Mouse (Mus musculus): Measurements from ENCODE around the gene Fsd1. TPM values are rescaled to one million over a fixed set of nuclear protein-coding genes. Genes with fewer than 3 reads are reported as not detected.

Fsd1 gene
- polyA plus RNA-seq, 1 experiment from 2014 or later: 18.3 TPM

GRCm38 (mm10) chr17:56035216-56035615, 48.9 kb downstream of the Fsd1 start:
- ATAC-seq (ENCODE audit: insufficient number of reproducible peaks, low FRiP score, low TSS enrichment, low read depth): no peak

DNA sequence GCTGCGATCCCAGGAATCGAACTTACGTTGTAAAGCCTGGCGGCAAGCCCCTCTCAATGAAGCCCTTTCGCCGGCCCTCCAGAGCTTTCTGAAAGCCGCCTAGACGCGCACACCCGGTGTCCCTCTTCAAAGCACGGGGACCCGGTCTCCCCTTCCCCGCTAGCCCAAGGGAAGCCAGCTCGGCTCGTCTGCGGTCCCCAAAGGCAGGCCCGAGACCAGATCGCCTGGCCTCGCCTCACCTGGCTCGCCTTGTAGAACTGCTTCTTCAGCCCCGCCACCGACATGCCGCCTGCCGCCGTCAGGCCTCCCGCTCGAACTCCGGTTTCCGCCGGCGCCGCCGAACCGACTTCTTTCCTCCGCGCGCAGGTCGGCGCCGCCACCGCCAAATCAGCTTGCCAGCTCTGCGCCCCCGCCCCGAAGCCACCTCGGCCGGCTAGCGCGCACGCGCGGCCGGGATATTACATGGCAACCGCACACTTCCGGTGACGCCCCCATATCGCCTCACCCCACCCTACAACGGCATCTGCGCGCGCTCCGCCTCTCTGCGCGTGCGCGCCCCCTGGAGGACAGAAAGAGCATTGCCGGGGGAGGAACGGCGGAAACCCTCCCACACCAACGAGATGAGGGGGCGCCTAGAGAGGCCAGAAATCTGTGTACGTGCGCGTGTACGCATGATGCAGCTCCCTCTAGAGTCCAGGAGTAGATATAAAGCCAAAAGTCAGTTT, 50.0 kb downstream of the Fsd1 start, which contains the start of gene Sh3gl1:
Sh3gl1 (minus strand) TSS at position 460 of the 725 bp plus-strand sequence.
- no peaks in the 10 kb centered on the region for H3K9me3 ChIP-seq
- H3K4me2 ChIP-seq: peak within 1 kb of the TSS; percentile 49
- H3K4me1 ChIP-seq: peaks cover 53% of the 10 kb centered on the region
- WGBS: under 1% methylated on average over 74 of the region's 74 CpGs
- no peaks in the 10 kb centered on the region for H3K27me3 ChIP-seq
- peak within 1 kb of the TSS; percentile 88 for H3K4me3 ChIP-seq
- H3K36me3 ChIP-seq: peaks cover 28% of the 10 kb centered on the region
- ATAC-seq (ENCODE audit: insufficient number of reproducible peaks, low FRiP score, low TSS enrichment, low read depth): peak; percentile 89
- peak within 1 kb of the TSS; percentile 94 for H3K27ac ChIP-seq
- H3K9ac ChIP-seq: peak within 1 kb of the TSS; percentile 97

More at GRCm38 (mm10) chr17:56035216-56035615, 48.9 kb downstream of the Fsd1 start:
- 67% methylated on average over 4 of the region's 4 CpGs for WGBS
- Histone ChIP-seq H3K27me3 (no peaks in the 10 kb centered on the region), H3K27ac (0 out of 2 replicates have a peak overlapping the region, but pooled peaks have one; percentile 13), H3K36me3 (peaks cover 38% of the 10 kb centered on the region), H3K9ac (peak overlapping the region; percentile 97), H3K9me3 (no peaks in the 10 kb centered on the region), H3K4me2 (peak overlapping the region; percentile 49), H3K4me3 (peak overlapping the region; percentile 88), H3K4me1 (peaks cover 54% of the 10 kb centered on the region)

DNA sequence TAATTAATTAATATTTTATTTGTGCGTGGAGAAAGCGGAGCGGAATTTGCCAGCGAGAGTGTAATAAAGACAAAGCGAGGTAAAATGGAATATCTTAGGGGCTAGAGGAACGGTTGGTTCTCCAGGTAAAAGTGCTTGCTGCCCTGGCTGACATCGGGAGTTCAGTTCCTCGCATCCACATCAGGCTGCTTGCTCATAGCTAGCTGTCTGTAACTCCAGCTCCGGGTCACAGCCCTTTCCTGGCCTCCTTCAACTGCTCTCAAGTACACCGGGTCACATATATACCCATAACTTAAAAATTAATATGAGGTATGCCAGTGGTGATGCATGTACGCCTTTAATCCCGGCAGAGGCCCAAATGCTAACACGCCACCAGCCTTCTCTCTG, 50.6 kb downstream of the Fsd1 start:
- H3K27ac ChIP-seq: 0 out of 2 replicates have a peak overlapping the region, but pooled peaks have one; percentile 8
- WGBS: 36% methylated on average over 13 of the region's 13 CpGs

GRCm38 (mm10) chr17:56038583-56039261, 52.4 kb downstream of the Fsd1 start:
- 78% methylated on average over 8 of the region's 8 CpGs for WGBS
- Histone ChIP-seq H3K27ac (no peak overlapping the region), H3K4me3 (no peak overlapping the region), H3K9ac (peak overlapping the region; percentile 20; the same call in 1 of the 2 replicates), H3K4me1 (peaks cover 37% of the 10 kb centered on the region), H3K9me3 (no peaks in the 10 kb centered on the region), H3K4me2 (no peak overlapping the region), H3K27me3 (no peaks in the 10 kb centered on the region), H3K36me3 (peaks cover 15% of the 10 kb centered on the region; the same call in 1 of the 2 replicates)
- no peak for ATAC-seq (ENCODE audit: insufficient number of reproducible peaks, low FRiP score, low TSS enrichment, low read depth)

More for the DNA sequence above, 50.6 kb downstream of the Fsd1 start:
- Histone ChIP-seq H3K4me3 (peak overlapping the region; percentile 88), H3K36me3 (peaks cover 27% of the 10 kb centered on the region), H3K9me3 (no peaks in the 10 kb centered on the region), H3K27me3 (no peaks in the 10 kb centered on the region), H3K9ac (0 out of 2 replicates have a peak overlapping the region, but pooled peaks have one; percentile 39), H3K4me1 (peaks cover 54% of the 10 kb centered on the region), H3K4me2 (peak overlapping the region; percentile 44)
- ATAC-seq (ENCODE audit: insufficient number of reproducible peaks, low FRiP score, low TSS enrichment, low read depth): no peak

DNA sequence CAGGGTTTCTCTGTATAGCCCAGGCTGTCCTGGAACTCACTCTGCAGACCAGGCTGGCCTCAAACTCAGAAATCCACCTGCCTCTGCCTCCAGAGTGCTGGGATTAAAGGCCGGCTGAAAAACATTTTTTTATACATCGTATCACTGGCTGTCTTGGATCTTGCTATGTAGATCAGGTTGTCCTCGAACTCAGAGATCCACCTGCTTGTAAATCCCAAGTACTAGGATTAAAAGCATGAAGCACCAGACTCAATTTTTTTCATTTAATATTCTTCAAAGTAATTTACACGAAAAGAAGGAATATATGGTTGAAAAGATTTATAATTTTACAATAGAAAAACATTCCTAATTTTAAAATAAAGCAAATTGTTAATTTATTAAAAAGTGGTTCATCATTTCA, 53.0 kb downstream of the Fsd1 start:
- H3K4me2 ChIP-seq: peak overlapping the region; percentile 74; the same call in 1 of the 2 replicates
- no peak for ATAC-seq (ENCODE audit: insufficient number of reproducible peaks, low FRiP score, low TSS enrichment, low read depth)
- no peak overlapping the region for H3K27ac ChIP-seq
- H3K4me1 ChIP-seq: peaks cover 31% of the 10 kb centered on the region
- H3K4me3 ChIP-seq: 0 out of 2 replicates have a peak overlapping the region, but pooled peaks have one; percentile 87
- H3K9me3 ChIP-seq: no peaks in the 10 kb centered on the region
- no peak overlapping the region for H3K9ac ChIP-seq
- H3K27me3 ChIP-seq: no peaks in the 10 kb centered on the region
- H3K36me3 ChIP-seq: peaks cover 15% of the 10 kb centered on the region
- WGBS: 77% methylated on average over 4 of the region's 4 CpGs

DNA sequence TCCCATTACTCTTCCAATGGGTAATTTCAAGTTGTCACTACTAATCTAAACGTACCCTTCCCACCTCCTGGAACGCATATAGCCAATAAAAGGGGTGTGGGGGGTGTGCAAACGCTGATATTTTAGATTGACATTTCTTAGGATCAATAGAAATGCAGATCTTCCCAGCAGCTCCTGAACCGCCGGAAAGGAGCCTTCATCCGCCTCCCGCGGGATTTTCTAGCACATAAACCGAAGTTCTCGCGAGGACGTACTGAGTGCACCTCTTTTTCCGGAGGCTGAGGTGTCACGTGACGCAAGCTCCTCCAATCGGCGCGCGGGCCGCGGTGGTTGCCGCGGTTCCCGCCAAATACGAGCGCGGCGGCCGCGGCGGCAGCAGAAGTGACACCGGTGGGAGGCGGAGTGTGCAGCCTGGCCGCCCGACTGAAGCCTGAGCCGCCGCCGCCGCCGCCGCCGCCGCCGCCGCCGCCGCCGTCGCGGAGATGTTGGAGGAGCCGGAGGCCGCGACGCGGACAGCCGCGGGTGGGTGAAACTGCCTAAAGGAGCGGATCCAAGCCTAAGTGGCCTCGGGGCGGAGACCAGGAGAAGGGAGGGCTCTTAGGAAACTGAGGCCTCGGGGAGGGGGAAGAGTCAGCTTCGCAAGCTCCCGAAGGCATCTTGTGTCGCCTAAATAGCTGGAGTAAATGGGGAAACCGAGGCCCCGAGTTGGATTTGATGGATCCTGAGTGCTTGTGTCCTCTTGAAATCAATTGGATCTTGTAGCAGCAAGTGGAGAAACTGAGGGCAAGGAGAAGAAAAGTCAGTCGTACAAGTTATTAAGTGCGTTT, 53.9 kb downstream of the Fsd1 start, which contains the start of gene Chaf1a:
Chaf1a (plus strand) TSS at position 410 of the 827 bp plus-strand sequence.
- WGBS: under 1% methylated on average over 68 of the region's 68 CpGs
- ATAC-seq (ENCODE audit: insufficient number of reproducible peaks, low FRiP score, low TSS enrichment, low read depth): peak; percentile 83

DNA sequence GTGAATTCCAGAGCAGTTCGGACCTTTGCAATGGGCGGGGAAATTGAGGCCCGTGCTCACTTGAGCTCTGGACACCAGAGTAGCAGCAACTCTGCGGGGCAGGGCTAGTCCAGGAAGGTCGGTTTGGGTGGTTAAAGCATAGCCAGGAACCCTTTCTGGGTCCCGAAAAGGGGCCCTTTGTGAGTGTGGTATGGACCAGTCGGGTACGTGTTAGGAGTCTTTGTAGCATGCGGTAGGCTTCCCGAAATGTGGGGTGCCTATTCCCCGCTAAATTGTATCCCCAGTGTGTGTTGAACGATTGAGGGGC, 54.5 kb downstream of the Fsd1 start:
- ATAC-seq (ENCODE audit: insufficient number of reproducible peaks, low FRiP score, low TSS enrichment, low read depth): no peak
- Histone ChIP-seq H3K27me3 (no peaks in the 10 kb centered on the region), H3K9me3 (no peaks in the 10 kb centered on the region), H3K4me3 (peak overlapping the region; percentile 87), H3K4me1 (peaks cover 19% of the 10 kb centered on the region), H3K27ac (peak overlapping the region; percentile 88), H3K9ac (peak overlapping the region; percentile 84), H3K36me3 (peaks cover 25% of the 10 kb centered on the region), H3K4me2 (peak overlapping the region; percentile 74)
- 1% methylated on average over 12 of the region's 12 CpGs for WGBS

More for the DNA sequence above, 53.9 kb downstream of the Fsd1 start, which contains the start of gene Chaf1a:
- Histone ChIP-seq H3K36me3 (peaks cover 19% of the 10 kb centered on the region), H3K4me3 (peak within 1 kb of the TSS; percentile 87), H3K9ac (peak within 1 kb of the TSS; percentile 84), H3K27me3 (no peaks in the 10 kb centered on the region), H3K4me1 (peaks cover 22% of the 10 kb centered on the region), H3K4me2 (peak within 1 kb of the TSS; percentile 74), H3K27ac (peak within 1 kb of the TSS; percentile 88), H3K9me3 (no peaks in the 10 kb centered on the region)

Other genes starting within 250 kb of the Fsd1 start
- gene Adgre4, start 236.5 kb upstream of the Fsd1 start, polyA plus RNA-seq (2015; fragmentation: Nextera tagmentation; extraction: Ambion mirVana): 0.33 and 0.53 TPM in 2 replicates
- gene Zfp119a, start 107.6 kb upstream of the Fsd1 start, polyA plus RNA-seq (2015; fragmentation: Nextera tagmentation; extraction: Ambion mirVana): 10.0 TPM in 2 replicates
- 13.5 and 14.4 TPM in 2 replicates for gene Zfp959, start 94.4 kb upstream of the Fsd1 start, polyA plus RNA-seq (2015; fragmentation: Nextera tagmentation; extraction: Ambion mirVana)
- 6.9 and 9.1 TPM in 2 replicates for gene Zfp119b, start 37.0 kb upstream of the Fsd1 start, polyA plus RNA-seq (2015; fragmentation: Nextera tagmentation; extraction: Ambion mirVana)
- gene Ebi3, start 33.9 kb upstream of the Fsd1 start, polyA plus RNA-seq (2015; fragmentation: Nextera tagmentation; extraction: Ambion mirVana): 3.3 and 3.8 TPM in 2 replicates
- gene Yju2, start 27.4 kb upstream of the Fsd1 start, polyA plus RNA-seq (2015; fragmentation: Nextera tagmentation; extraction: Ambion mirVana): 21.7 and 22.1 TPM in 2 replicates
- gene Shd, start 16.0 kb upstream of the Fsd1 start, polyA plus RNA-seq (2015; fragmentation: Nextera tagmentation; extraction: Ambion mirVana): 19.9 and 21.4 TPM in 2 replicates
- 26.0 and 28.2 TPM in 2 replicates for gene Stap2, start 19.1 kb downstream of the Fsd1 start, polyA plus RNA-seq (2015; fragmentation: Nextera tagmentation; extraction: Ambion mirVana)
- gene Mpnd, start 19.2 kb downstream of the Fsd1 start, polyA plus RNA-seq (2015; fragmentation: Nextera tagmentation; extraction: Ambion mirVana): 71.2 and 82.9 TPM in 2 replicates
- gene Sh3gl1, start 50.1 kb downstream of the Fsd1 start, polyA plus RNA-seq (2015; fragmentation: Nextera tagmentation; extraction: Ambion mirVana): 210 and 217 TPM in 2 replicates
- 19.1 and 21.4 TPM in 2 replicates for gene Chaf1a, start 53.9 kb downstream of the Fsd1 start, polyA plus RNA-seq (2015; fragmentation: Nextera tagmentation; extraction: Ambion mirVana)
- 42.1 and 45.6 TPM in 2 replicates for gene Ubxn6, start 88.5 kb downstream of the Fsd1 start, polyA plus RNA-seq (2015; fragmentation: Nextera tagmentation; extraction: Ambion mirVana)
- gene Hdgfl2, start 93.1 kb downstream of the Fsd1 start, polyA plus RNA-seq (2015; fragmentation: Nextera tagmentation; extraction: Ambion mirVana): 103 and 106 TPM in 2 replicates
- gene Plin4, start 123.3 kb downstream of the Fsd1 start, polyA plus RNA-seq (2015; fragmentation: Nextera tagmentation; extraction: Ambion mirVana): 0.03 and 0.11 TPM in 2 replicates
- 0.12 and 0.60 TPM in 2 replicates for gene Plin5, start 131.1 kb downstream of the Fsd1 start, polyA plus RNA-seq (2015; fragmentation: Nextera tagmentation; extraction: Ambion mirVana)
- 0.55 and 1.7 TPM in 2 replicates for gene Lrg1, start 135.5 kb downstream of the Fsd1 start, polyA plus RNA-seq (2015; fragmentation: Nextera tagmentation; extraction: Ambion mirVana)
- 2.3 and 3.3 TPM in 2 replicates for gene Sema6b, start 153.8 kb downstream of the Fsd1 start, polyA plus RNA-seq (2015; fragmentation: Nextera tagmentation; extraction: Ambion mirVana)
- gene Tnfaip8l1, start 176.0 kb downstream of the Fsd1 start, polyA plus RNA-seq (2015; fragmentation: Nextera tagmentation; extraction: Ambion mirVana): 11.3 and 13.1 TPM in 2 replicates
- 108 and 119 TPM in 2 replicates for gene Mydgf, start 197.4 kb downstream of the Fsd1 start, polyA plus RNA-seq (2015; fragmentation: Nextera tagmentation; extraction: Ambion mirVana)
- 33.6 and 34.6 TPM in 2 replicates for gene Dpp9, start 232.4 kb downstream of the Fsd1 start, polyA plus RNA-seq (2015; fragmentation: Nextera tagmentation; extraction: Ambion mirVana)